Mouse (Mus musculus): Measurements from ENCODE around the gene Mrps36.
"Not testable (repeated sequence)": the region's sequence is repeated elsewhere in the genome, so short reads cannot be mapped to it uniquely, and the experiment has no call there.

Gene Mrps36

DNA sequence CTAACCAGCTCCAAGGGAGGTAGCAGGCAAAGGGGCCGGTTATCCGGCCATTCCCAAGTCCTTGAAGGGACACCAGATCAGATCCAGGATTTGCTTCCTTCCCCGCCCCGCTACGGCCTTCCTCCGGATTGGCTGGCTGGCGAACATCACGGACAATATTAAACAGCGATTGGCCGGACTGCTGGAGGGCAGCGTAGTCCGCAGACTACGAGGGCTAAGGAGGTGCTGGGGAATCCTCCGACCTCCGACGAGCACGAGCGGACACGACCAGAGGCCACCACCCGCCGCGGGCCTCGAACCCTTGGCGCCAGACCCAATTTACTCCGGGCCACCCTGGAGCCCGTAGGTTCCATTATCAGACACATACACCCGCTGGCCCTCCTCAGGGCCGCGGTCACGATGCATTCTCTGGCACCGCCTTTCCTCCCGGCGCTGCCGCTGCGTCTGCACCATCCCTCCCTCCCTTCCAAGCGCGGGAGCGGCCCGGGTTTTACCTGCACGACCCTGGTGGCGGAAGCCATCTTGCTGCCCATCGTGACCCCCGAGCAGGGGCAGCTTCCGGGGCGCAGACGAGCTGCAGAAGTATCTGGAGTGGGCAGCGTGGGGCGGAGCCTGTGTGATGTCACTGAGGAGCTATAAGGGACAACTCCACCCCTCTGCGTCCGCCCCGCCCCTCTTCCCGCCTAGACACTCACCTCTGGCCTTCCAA, at the start of gene Mrps36:
Gene Mrps36, minus strand, starts transcription at position 624 of the 709 bp plus-strand sequence.
- DNase-seq (ENCODE audit: low read depth, low spot score) = peak; percentile 95

DNA sequence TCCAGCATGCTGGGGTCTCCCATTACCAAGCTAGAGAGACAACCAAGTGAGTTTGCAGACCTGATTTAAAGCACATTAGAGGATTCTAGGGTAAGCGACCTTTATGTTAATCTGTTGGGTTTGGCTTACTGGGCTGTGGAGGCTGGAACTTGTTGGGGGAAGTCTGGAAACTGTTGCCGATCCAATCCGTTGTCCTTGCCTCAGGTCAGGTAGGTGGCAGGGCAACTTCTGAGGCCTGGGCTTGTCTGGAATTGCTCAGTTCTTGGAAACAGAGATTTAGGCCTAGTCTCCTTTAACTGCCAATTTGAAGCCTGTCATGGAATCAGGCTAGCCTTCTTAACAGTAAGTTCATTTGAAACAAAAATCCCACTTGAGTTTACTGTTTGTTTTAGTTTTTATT, 44.6 kb upstream of the Mrps36 start:
- peak; percentile 53 for DNase-seq (ENCODE audit: low read depth, low spot score)

- not testable (repeated sequence) for DNase-seq (ENCODE audit: low read depth, low spot score)
Observed at GRCm38 (mm10) chr13:100788057-100788456, 43.6 kb upstream of the Mrps36 start.

DNA sequence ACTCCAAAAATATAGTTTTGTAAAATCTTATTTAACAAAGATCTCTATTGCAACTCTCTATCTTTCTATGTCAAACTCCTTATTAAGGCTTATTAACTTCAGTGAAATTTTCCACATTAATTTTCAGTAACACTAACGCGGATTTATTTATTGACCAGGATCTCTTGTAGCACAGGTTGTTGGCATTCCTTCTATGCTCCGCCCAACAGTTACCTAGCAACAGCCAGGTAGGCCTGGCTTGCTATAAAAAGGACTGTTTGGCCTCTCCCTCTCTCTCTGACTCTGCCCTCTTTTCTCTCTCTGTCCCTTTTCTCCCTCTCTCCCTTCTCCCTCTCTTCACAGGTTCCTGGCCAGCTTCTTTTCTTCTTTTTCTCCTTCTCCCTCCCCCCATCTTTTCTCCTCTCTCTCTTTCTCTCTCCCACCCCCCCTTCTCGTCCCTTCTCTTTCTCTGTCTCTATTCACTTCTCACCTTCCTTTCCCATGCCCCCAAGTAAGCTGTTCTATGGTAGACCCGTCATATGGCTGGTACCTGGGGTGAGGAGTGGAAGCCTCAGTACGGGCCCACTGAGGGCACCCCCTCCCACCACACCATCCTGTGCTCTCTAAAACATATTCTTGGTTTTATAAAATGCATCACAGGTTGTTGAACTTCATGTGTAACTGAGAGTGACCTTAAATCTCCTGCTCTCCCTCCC, 43.0 kb upstream of the Mrps36 start:
- DNase-seq (ENCODE audit: low read depth, low spot score) = peak; percentile 54

- DNase-seq (ENCODE audit: low read depth, low spot score) = peak; percentile 96
Observed at GRCm38 (mm10) chr13:100786414-100786867, 42.0 kb upstream of the Mrps36 start, which contains the start of gene Ccnb1. Gene Ccnb1, minus strand, starts transcription at chr13:100786570.

DNA sequence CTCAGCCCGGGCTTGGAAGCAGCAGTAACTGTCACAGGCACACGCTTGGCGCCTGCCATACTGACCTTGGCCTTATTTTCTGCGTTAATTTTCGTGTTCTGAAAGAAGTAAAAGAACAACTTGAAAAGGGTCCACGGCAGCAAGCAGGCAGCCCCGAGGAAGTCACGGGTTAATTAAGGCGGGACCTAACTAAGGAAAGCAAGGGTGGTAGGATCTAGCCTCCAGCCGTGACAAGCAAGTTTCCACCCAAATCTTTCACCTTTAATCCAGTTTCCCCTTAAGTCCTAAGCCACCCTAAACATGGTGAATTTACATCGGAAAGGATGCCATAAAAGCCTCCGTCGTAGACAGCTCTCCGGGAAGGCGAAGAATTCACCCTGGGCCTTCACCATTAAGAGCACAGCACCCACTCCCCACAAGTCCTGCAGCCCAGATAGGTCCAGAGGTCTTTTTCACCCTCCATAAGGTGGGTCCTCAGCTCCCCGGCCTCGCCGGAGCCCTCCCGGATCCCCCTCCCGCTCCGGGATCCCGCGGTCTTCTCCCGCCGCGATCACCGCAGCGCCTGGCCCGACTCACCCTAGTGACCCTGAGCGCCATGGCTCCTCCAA, 41.5 kb upstream of the Mrps36 start:
- DNase-seq (ENCODE audit: low read depth, low spot score) = no peak

DNA sequence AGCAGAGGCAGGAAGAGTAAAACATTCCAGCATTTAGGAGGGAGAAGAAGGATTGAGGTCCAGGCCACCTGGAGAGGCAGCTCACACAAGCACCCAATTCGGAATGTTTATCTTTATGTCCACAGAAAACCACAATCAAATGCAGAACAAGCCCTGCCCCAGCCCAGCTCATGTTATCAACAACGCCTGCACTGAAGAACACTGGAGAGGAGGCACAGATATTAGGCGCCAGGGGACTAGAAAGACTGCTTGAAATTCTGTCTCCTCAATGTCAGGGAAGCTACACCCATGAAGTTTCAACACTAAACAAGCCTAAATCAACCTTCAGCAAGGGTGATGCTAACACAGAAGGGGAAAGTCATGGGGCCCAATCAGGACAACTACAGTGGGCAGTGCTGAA, 33.0 kb upstream of the Mrps36 start:
- no peak for DNase-seq (ENCODE audit: low read depth, low spot score)

GRCm38 (mm10) chr13:100776710-100777109, 32.3 kb upstream of the Mrps36 start:
- DNase-seq (ENCODE audit: low read depth, low spot score) = no peak

DNA sequence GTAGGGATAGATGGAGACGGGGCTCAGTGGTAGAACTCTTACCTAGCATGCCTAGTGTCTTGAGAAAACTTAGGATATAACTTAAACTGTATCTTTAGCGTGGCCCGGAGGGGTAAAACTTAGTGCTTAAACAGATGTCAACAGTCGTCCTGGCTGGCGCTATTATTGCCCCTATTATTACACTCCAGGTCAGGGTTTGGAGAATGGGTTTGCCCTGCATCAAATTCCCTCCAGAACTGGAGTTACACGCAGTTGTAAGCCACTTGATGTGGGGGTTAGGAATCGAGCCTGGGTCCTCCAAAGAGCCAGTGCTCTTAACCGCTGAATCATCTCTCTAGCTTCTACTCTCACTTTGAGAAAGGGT, 31.6 kb upstream of the Mrps36 start:
- no peak for DNase-seq (ENCODE audit: low read depth, low spot score)

DNA sequence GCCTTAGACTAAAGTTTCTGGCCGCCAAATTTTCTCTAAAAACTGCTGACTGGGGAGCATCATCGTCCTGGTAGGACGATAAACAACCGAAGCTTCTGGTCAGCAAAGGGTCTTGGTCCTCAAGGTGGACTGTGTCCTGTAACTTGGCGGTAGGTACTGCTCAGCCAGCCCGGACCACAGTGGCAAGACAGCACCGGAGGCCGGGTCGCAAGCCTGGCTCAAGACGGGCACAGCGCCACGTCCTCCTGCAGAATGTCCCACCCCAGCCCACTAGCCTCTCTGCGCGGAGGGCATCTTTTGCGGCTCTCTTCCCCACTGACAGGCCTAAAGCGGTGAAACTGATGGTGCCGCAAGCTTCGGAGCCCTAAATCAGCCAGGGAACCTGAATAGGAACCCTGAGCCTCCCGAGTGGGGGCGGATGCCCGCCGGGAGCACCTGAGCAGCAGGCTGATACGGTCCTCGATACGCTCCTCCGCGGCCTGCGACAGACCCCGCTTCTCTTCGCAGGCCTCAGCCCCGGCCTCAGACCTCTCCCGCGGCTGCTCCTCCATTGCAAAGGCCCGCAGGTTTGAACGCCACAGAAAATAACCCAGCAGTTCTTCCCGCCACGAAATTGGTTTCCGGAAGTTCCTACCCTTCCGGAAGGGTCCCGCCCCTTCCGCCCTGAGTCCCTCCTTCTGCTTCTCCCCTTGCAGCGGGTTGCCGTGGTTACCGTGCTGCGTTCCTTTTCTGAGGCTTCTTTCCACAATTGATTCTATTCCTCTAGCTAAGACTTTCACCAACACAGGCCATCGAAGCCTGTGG, 31.0 kb upstream of the Mrps36 start, which contains the start of gene Cenph:
Gene Cenph, minus strand, starts transcription at position 648 of the 804 bp plus-strand sequence.
- peak; percentile 86 for DNase-seq (ENCODE audit: low read depth, low spot score)

DNA sequence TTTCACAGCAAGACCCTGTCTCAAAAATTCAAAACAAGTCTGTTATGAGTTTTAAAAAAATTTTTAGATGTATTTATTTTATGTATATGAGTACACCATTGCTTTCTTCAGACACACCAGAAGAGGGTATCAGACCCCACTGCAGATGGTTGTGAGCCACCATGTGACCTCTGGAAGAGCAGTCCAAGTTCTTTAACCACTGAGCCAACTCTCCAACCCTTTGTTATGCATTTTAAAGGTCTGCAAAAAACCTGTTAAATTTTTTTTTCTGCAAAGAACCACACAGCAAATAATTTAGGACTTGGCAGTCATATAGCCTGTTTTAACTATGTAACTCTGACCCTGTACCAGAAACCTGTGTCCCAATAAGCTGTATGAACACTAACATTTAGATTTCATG, 30.2 kb upstream of the Mrps36 start:
- DNase-seq (ENCODE audit: low read depth, low spot score) = no peak

DNA sequence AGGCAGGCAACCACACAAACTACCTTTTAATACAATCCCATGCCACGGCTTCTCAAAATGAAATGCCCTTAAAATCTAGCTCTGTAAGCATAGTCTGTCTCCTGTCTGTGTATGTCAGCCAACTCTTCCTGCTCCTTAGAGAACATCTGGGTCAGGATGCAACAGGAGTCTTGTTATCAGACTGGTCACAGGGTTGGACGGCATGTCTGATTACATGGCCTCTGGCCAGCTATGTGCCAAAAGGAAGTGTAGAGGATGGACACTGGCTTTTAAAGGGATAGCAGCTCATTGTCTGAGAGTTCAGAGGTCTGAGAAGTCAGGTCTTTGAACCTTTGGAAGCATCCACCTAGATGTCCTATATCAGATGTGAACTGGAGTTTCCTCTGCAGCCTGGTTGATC, 10.9 kb upstream of the Mrps36 start:
- DNase-seq (ENCODE audit: low read depth, low spot score) = no peak

- DNase-seq (ENCODE audit: low read depth, low spot score) = no peak
Observed at GRCm38 (mm10) chr13:100754186-100754585, 9.7 kb upstream of the Mrps36 start.

GRCm38 (mm10) chr13:100753011-100753410, 8.6 kb upstream of the Mrps36 start:
- DNase-seq (ENCODE audit: low read depth, low spot score) = no peak

DNA sequence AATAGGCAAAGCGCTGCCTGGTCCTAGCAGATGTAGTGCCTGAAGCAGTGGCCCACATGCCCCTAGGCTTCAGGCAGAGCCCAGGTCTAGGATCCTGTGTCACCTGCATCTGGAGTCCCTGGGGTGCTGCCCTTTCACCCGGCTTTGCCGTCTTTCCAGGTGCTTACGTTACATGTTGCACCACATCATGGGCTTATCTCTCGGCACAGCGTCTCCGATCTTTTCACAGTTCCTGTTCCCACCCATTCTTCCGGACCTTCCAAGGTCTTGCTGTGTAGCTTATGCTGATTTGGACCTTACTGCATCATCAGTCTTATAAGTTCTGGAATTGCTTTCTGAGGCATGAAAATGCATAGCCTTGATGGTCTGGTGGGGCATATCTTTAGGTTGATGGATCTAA, 8.1 kb upstream of the Mrps36 start:
- no peak for DNase-seq (ENCODE audit: low read depth, low spot score)

DNA sequence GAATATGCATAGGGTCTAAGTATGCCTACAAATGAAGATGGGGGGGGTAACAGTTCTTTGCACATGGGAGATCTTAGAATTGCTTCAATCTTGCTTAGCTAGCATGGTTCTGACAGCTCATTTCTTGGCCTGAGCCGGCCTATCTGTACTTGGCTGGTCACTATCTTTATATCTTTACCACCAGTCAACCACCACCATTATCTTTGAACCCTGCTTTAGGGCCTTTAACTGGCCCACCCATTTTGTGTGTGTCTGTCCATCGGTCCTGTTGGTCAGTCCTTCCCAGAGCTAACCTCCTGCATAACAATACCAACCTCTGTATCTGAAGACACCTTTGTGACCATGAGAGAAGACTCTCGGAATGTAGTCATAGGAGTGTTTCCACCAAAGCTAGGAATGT, 6.9 kb upstream of the Mrps36 start:
- DNase-seq (ENCODE audit: low read depth, low spot score) = no peak

- no peak for DNase-seq (ENCODE audit: low read depth, low spot score)
Observed at GRCm38 (mm10) chr13:100750799-100751198, 6.3 kb upstream of the Mrps36 start.

DNA sequence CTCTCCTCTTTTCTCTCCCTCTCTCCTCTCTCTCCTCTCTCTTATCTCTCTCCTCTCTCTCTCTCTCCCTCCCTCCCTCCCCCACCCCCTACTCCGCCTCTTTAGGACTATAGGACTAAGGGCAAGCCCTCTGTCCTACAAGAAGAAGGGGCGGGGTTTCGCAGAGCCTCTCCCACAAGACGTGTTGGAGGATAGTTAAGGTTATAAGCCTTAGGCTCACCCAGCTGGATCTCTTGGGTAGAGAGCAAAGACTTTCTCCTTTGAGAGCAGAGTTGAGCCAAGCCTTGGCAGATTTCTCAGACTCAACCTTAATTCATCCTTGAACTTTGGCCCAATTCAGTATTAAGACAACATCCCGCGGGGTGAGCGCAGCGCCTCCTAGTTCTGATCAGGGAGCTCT, 4.2 kb upstream of the Mrps36 start:
- peak; percentile 83 for DNase-seq (ENCODE audit: low read depth, low spot score)

GRCm38 (mm10) chr13:100746090-100746489, 1.6 kb upstream of the Mrps36 start:
- DNase-seq (ENCODE audit: low read depth, low spot score) = no peak

GRCm38 (mm10) chr13:100743346-100744035, 968 bp downstream of the Mrps36 start:
- no peak for DNase-seq (ENCODE audit: low read depth, low spot score)

DNA sequence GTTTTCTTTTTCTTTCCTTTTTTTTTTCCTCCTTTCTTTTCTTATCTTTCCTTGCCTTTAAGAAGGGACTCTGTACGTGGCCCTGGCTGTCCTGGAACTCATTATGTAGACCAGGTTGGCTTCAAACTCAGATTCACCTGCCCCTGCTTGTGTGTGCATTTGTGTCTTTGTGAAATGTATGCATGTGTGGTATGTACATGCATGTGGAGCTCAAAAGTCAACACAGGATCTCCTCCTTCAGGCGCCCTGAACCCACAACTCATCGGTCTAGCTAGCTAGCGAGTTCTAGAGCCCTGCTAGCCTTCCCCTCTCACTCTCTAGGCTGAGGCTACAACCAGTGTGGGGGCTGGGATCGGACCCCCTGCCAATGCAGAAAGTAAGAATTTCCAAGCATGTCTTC, 1.6 kb downstream of the Mrps36 start:
- no peak for DNase-seq (ENCODE audit: low read depth, low spot score)
